Mouse (Mus musculus): ENCODE measurements around the gene Lcorl. TPM values are rescaled to one million over a fixed set of nuclear protein-coding genes. Genes with fewer than 3 reads are reported as not detected.

Lcorl gene
- polyA plus RNA-seq, 2 experiments: 7.4 to 21.1 TPM

- Histone ChIP-seq H3K9ac (ENCODE audit: low read depth, low read length, severe bottlenecking) (no peak overlapping the region), H3K36me3 (ENCODE audit: control insufficient read depth, insufficient read depth, low read length) (no peaks in the 10 kb centered on the region; the same call in 1 of the 2 replicates), H3K9me3 (ENCODE audit: control insufficient read depth, low read length) (no peaks in the 10 kb centered on the region), H3K4me3 (replicated peaks; ENCODE audit: low read length) (no peak overlapping the region), H3K27ac (replicated peaks; ENCODE audit: low read depth, low read length) (no peak overlapping the region), H3K4me2 (replicated peaks; ENCODE audit: low read depth, low read length, severe bottlenecking) (no peak overlapping the region), H3K4me1 (ENCODE audit: control insufficient read depth, insufficient read depth, low read length) (no peaks in the 10 kb centered on the region), H3K27me3 (ENCODE audit: control insufficient read depth, insufficient read depth, low read length) (no peaks in the 10 kb centered on the region)
- TF ChIP-seq POLR2A (IDR thresholded peaks at IDR 0.05; ENCODE audit: borderline replicate concordance, extremely low read depth, insufficient read depth, insufficient read length): no peak
- ATAC-seq (ENCODE audit: low FRiP score, low read depth) (no peak), DNase-seq (ENCODE audit: low spot score) (no peak)
- 72% methylated on average over 7 of the region's 7 CpGs for WGBS
Measured at GRCm38 (mm10) chr5:45791864-45792263, 65.6 kb downstream of the Lcorl start.

- WGBS: 93% methylated on average over 4 of the region's 4 CpGs
- TF ChIP-seq POLR2A (IDR thresholded peaks at IDR 0.05; ENCODE audit: borderline replicate concordance, extremely low read depth, insufficient read depth, insufficient read length): no peak
- Histone ChIP-seq H3K9me3 (ENCODE audit: control insufficient read depth, low read length) (no peaks in the 10 kb centered on the region), H3K27ac (replicated peaks; ENCODE audit: low read depth, low read length) (no peak overlapping the region), H3K4me3 (replicated peaks; ENCODE audit: low read length) (no peak overlapping the region), H3K9ac (ENCODE audit: low read depth, low read length, severe bottlenecking) (no peak overlapping the region), H3K4me1 (ENCODE audit: control insufficient read depth, insufficient read depth, low read length) (no peaks in the 10 kb centered on the region), H3K27me3 (ENCODE audit: control insufficient read depth, insufficient read depth, low read length) (no peaks in the 10 kb centered on the region), H3K36me3 (ENCODE audit: control insufficient read depth, insufficient read depth, low read length) (no peaks in the 10 kb centered on the region; the same call in 1 of the 2 replicates), H3K4me2 (replicated peaks; ENCODE audit: low read depth, low read length, severe bottlenecking) (no peak overlapping the region)
- ATAC-seq (ENCODE audit: low FRiP score, low read depth): no peak
- DNase-seq (ENCODE audit: low spot score): no peak
Measured at GRCm38 (mm10) chr5:45790221-45790620, 67.2 kb downstream of the Lcorl start.

- Histone ChIP-seq H3K4me2 (replicated peaks; ENCODE audit: low read depth, low read length, severe bottlenecking) (no peak overlapping the region), H3K9ac (ENCODE audit: low read depth, low read length, severe bottlenecking) (no peak overlapping the region), H3K4me3 (replicated peaks; ENCODE audit: low read length) (no peak overlapping the region), H3K27me3 (ENCODE audit: control insufficient read depth, insufficient read depth, low read length) (no peaks in the 10 kb centered on the region), H3K36me3 (ENCODE audit: control insufficient read depth, insufficient read depth, low read length) (0 out of 2 replicates have a peak, but pooled peaks cover 3% of the 10 kb centered on the region), H3K4me1 (ENCODE audit: control insufficient read depth, insufficient read depth, low read length) (no peaks in the 10 kb centered on the region), H3K9me3 (ENCODE audit: control insufficient read depth, low read length) (no peaks in the 10 kb centered on the region), H3K27ac (replicated peaks; ENCODE audit: low read depth, low read length) (no peak overlapping the region)
- ATAC-seq (ENCODE audit: low FRiP score, low read depth) (no peak), DNase-seq (ENCODE audit: low spot score) (no peak)
- WGBS: 91% methylated on average over 4 of the region's 4 CpGs
- TF ChIP-seq POLR2A (IDR thresholded peaks at IDR 0.05; ENCODE audit: borderline replicate concordance, extremely low read depth, insufficient read depth, insufficient read length): no peak
Measured at GRCm38 (mm10) chr5:45757502-45758121, 99.8 kb downstream of the Lcorl start.

- no peak for DNase-seq (ENCODE audit: low spot score)
- 91% methylated on average over 1 of the region's 1 CpGs for WGBS
- H3K9ac ChIP-seq (ENCODE audit: low read depth, low read length, severe bottlenecking): no peak overlapping the region
- H3K9me3 ChIP-seq (ENCODE audit: control insufficient read depth, low read length): no peaks in the 10 kb centered on the region
- H3K36me3 ChIP-seq (ENCODE audit: control insufficient read depth, insufficient read depth, low read length): peaks cover 4% of the 10 kb centered on the region
- H3K4me3 ChIP-seq (replicated peaks; ENCODE audit: low read length): no peak overlapping the region
- no peak overlapping the region for H3K27ac ChIP-seq (replicated peaks; ENCODE audit: low read depth, low read length)
- no peaks in the 10 kb centered on the region for H3K4me1 ChIP-seq (ENCODE audit: control insufficient read depth, insufficient read depth, low read length)
- TF ChIP-seq POLR2A (IDR thresholded peaks at IDR 0.05; ENCODE audit: borderline replicate concordance, extremely low read depth, insufficient read depth, insufficient read length): no peak
- no peaks in the 10 kb centered on the region for H3K27me3 ChIP-seq (ENCODE audit: control insufficient read depth, insufficient read depth, low read length)
- no peak overlapping the region for H3K4me2 ChIP-seq (replicated peaks; ENCODE audit: low read depth, low read length, severe bottlenecking)
- no peak for ATAC-seq (ENCODE audit: low FRiP score, low read depth)
Measured at GRCm38 (mm10) chr5:45737911-45738310, 119.5 kb downstream of the Lcorl start.

- TF ChIP-seq POLR2A (IDR thresholded peaks at IDR 0.05; ENCODE audit: borderline replicate concordance, extremely low read depth, insufficient read depth, insufficient read length): no peak
- DNase-seq (ENCODE audit: low spot score): no peak
- H3K9ac ChIP-seq (ENCODE audit: low read depth, low read length, severe bottlenecking): no peak overlapping the region
- no peak overlapping the region for H3K4me2 ChIP-seq (replicated peaks; ENCODE audit: low read depth, low read length, severe bottlenecking)
- H3K27ac ChIP-seq (replicated peaks; ENCODE audit: low read depth, low read length): no peak overlapping the region
- WGBS: 80% methylated on average over 2 of the region's 2 CpGs
- H3K9me3 ChIP-seq (ENCODE audit: control insufficient read depth, low read length): no peaks in the 10 kb centered on the region
- no peak overlapping the region for H3K4me3 ChIP-seq (replicated peaks; ENCODE audit: low read length)
- no peaks in the 10 kb centered on the region for H3K27me3 ChIP-seq (ENCODE audit: control insufficient read depth, insufficient read depth, low read length)
- no peak for ATAC-seq (ENCODE audit: low FRiP score, low read depth)
- peaks cover 4% of the 10 kb centered on the region for H3K36me3 ChIP-seq (ENCODE audit: control insufficient read depth, insufficient read depth, low read length)
- no peaks in the 10 kb centered on the region for H3K4me1 ChIP-seq (ENCODE audit: control insufficient read depth, insufficient read depth, low read length)
Measured at GRCm38 (mm10) chr5:45733751-45734150, 123.7 kb downstream of the Lcorl start.
